Mouse (Mus musculus): ENCODE measurements around the gene Gm37240.

- TF ChIP-seq ZNF384 (IDR thresholded peaks at IDR 0.05; ENCODE audit: low read depth, low read length) (no peak), HCFC1 (IDR thresholded peaks at IDR 0.05; ENCODE audit: borderline replicate concordance, insufficient read depth, low read length) (no peak), MAFK (IDR thresholded peaks at IDR 0.05; ENCODE audit: insufficient read depth, low read depth, low read length) (no peak)
Observed at GRCm38 (mm10) chr3:85854143-85854542, 33.2 kb downstream of the Gm37240 start.

Data from ES-E14 (cell line).